Mouse (Mus musculus) hindbrain, embryonic 15.5 days (tissue): ENCODE results near the gene AI597479. TPM values are rescaled to one million over a fixed set of nuclear protein-coding genes. Genes with fewer than 3 reads are reported as not detected.
A peak's percentile ranks its signal among the peaks of the same experiment; 100 is the strongest.

ENCODE experiments used
- ATAC-seq: fragments of 200-750 bp; cut with Nextera tagmentation; 2 replicates; pipeline ENCODE4 v1.8.0; 2017; ENCODE audit warnings: low read depth, moderate number of reproducible peaks, moderate TSS enrichment; ENCODE audit not compliant: low FRiP score
- H3K27ac ChIP-seq: fragments of 300-500 bp; sonication (generic); replicated peaks from 2 replicates; pipeline ENCODE4 v1.5.1; 2015; ENCODE audit warnings: mild to moderate bottlenecking, inconsistent platforms
- H3K27me3 ChIP-seq: fragments of 300-500 bp; sonication (generic); 2 replicates; pipeline ENCODE4 v1.6.1; 2015; ENCODE audit warnings: control low read depth, inconsistent platforms
- H3K36me3 ChIP-seq: fragments of 300-500 bp; sonication (generic); 2 replicates; pipeline ENCODE4 v1.6.1; 2015; ENCODE audit warnings: control low read depth, inconsistent platforms
- H3K4me1 ChIP-seq: fragments of 300-500 bp; sonication (generic); replicated peaks from 2 replicates; pipeline ENCODE4 v1.6.1; 2015; ENCODE audit warnings: control low read depth, inconsistent platforms
- H3K4me2 ChIP-seq: fragments of 300-500 bp; sonication (generic); 2 replicates; pipeline ENCODE4 v1.6.1; 2015; ENCODE audit warnings: moderate library complexity, mild to moderate bottlenecking, inconsistent platforms
- H3K4me3 ChIP-seq: fragments of 300-500 bp; sonication (generic); 2 replicates; pipeline ENCODE4 v1.5.1; 2015; ENCODE audit warnings: mild to moderate bottlenecking, inconsistent platforms
- H3K9ac ChIP-seq: fragments of 300-500 bp; sonication (generic); 2 replicates; pipeline ENCODE4 v1.6.1; 2015; ENCODE audit warnings: inconsistent platforms
- H3K9me3 ChIP-seq: fragments of 300-500 bp; sonication (generic); 2 replicates; pipeline ENCODE4 v1.6.1; 2016; ENCODE audit warnings: control low read depth, inconsistent platforms
- WGBS: fragments of 180-500 bp; shearing (Covaris S2); methylation state at CpG from one replicate; pipeline ENCODE4 v1.1.7; 2015; 5-methylcytosine and 5-hydroxymethylcytosine counted together
- polyA plus RNA-seq: library from polyadenylated mRNA; unstranded; fragments of >200 nt; fragmentation: Nextera tagmentation; extraction: Ambion mirVana; gene quantifications from 2 replicates; pipeline ENCODE4 v1.2.1, GENCODE M21; 2015

Gene AI597479
- polyA plus RNA-seq, 1 experiment from 2014 or later = 42.5 TPM

GRCm38 (mm10) chr1:43144338-43144906 is 45.9 kb downstream of the AI597479 start:
- Histone ChIP-seq H3K4me2 (no peak overlapping the region), H3K9ac (no peak overlapping the region), H3K9me3 (no peaks in the 10 kb centered on the region), H3K27ac (no peak overlapping the region), H3K4me1 (no peaks in the 10 kb centered on the region), H3K4me3 (no peak overlapping the region), H3K27me3 (no peaks in the 10 kb centered on the region), H3K36me3 (no peaks in the 10 kb centered on the region)
- ATAC-seq = no peak
- WGBS = 92% methylated on average over 8 of the region's 8 CpGs

- Histone ChIP-seq H3K27ac (no peak overlapping the region), H3K4me3 (no peak overlapping the region), H3K36me3 (no peaks in the 10 kb centered on the region), H3K27me3 (no peaks in the 10 kb centered on the region), H3K9me3 (no peaks in the 10 kb centered on the region), H3K4me1 (no peaks in the 10 kb centered on the region), H3K4me2 (no peak overlapping the region), H3K9ac (no peak overlapping the region)
- ATAC-seq = no peak
- 89% methylated on average over 6 of the region's 6 CpGs for WGBS
Measured at GRCm38 (mm10) chr1:43145388-43145787, 46.9 kb downstream of the AI597479 start.

DNA sequence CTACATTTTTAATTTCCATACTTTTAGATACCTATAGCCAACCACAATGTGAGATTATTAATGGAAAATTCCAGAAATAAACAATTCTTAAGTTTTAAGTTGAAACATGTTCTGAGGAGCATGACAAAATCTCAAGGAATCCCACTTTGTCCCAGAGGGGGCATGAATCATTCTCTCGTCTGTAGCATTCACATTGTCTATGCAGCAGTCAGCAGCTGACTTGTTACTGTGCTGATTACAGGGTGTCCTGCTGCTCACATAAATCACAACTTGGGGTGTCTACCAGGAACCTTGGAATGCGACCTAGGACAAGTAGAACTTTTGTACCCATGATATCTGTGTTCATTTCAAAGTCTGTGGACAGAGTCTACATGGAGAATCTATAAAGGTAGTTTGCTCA is 49.0 kb downstream of the AI597479 start:
- Histone ChIP-seq H3K4me2 (no peak overlapping the region), H3K36me3 (no peaks in the 10 kb centered on the region), H3K27me3 (no peaks in the 10 kb centered on the region), H3K9me3 (no peaks in the 10 kb centered on the region), H3K27ac (no peak overlapping the region), H3K4me3 (no peak overlapping the region), H3K4me1 (no peaks in the 10 kb centered on the region), H3K9ac (no peak overlapping the region)
- no peak for ATAC-seq
- WGBS = 59% methylated on average over 2 of the region's 2 CpGs

DNA sequence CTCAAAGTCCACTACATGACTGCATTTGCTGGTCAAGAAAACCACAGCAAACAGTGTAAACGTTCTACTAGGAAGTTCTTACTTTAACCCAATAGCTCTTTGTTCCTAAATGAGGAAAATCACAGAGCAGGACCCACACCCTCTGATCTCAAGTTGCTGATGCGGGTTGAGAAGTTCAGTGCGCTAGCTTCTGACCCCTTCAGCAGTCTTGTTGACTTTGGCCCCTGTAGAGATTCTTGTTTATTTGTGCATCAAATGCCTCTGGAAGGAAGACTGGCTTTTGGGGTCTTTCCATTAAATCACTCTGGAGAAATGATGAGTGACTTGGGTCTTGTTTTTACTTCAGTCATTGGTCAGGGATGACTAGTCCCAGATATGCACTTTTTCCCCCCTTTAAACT is 51.7 kb downstream of the AI597479 start:
- no peaks in the 10 kb centered on the region for H3K9me3 ChIP-seq
- no peak overlapping the region for H3K4me2 ChIP-seq
- ATAC-seq = no peak
- H3K27ac ChIP-seq = no peak overlapping the region
- H3K36me3 ChIP-seq = no peaks in the 10 kb centered on the region
- no peaks in the 10 kb centered on the region for H3K4me1 ChIP-seq
- 78% methylated on average over 3 of the region's 3 CpGs for WGBS
- H3K27me3 ChIP-seq = no peaks in the 10 kb centered on the region
- H3K4me3 ChIP-seq = no peak overlapping the region
- H3K9ac ChIP-seq = no peak overlapping the region

DNA sequence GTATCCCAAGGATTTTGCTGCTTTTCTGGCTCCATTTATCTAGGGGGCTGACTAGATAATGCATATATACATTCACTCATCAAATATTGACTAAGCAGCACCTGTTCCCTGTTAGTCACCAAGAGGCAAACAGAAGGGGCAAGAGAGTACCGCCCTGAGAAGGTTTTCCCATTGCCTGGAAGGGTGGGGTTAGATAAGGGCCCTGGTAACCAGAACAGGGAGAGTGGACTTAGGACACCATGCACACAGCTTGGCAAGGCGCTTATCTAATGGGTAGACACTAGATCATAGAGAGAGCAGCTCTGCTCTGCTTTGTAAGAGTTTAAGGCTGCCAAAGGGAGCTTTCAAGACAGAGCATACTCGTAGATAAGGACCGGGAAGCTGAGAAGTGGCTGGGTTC is 54.1 kb downstream of the AI597479 start:
- H3K27ac ChIP-seq = no peak overlapping the region
- no peak for ATAC-seq
- 90% methylated on average over 4 of the region's 4 CpGs for WGBS
- no peak overlapping the region for H3K4me2 ChIP-seq
- H3K36me3 ChIP-seq = no peaks in the 10 kb centered on the region
- no peak overlapping the region for H3K9ac ChIP-seq
- H3K4me1 ChIP-seq = no peaks in the 10 kb centered on the region
- no peaks in the 10 kb centered on the region for H3K27me3 ChIP-seq
- H3K4me3 ChIP-seq = no peak overlapping the region
- H3K9me3 ChIP-seq = no peaks in the 10 kb centered on the region

GRCm38 (mm10) chr1:43153538-43153937 is 55.0 kb downstream of the AI597479 start:
- Histone ChIP-seq H3K27ac (no peak overlapping the region), H3K27me3 (no peaks in the 10 kb centered on the region), H3K9me3 (no peaks in the 10 kb centered on the region), H3K4me1 (no peaks in the 10 kb centered on the region), H3K4me3 (no peak overlapping the region), H3K9ac (no peak overlapping the region), H3K36me3 (no peaks in the 10 kb centered on the region), H3K4me2 (no peak overlapping the region)
- 85% methylated on average over 5 of the region's 5 CpGs for WGBS
- ATAC-seq = no peak

DNA sequence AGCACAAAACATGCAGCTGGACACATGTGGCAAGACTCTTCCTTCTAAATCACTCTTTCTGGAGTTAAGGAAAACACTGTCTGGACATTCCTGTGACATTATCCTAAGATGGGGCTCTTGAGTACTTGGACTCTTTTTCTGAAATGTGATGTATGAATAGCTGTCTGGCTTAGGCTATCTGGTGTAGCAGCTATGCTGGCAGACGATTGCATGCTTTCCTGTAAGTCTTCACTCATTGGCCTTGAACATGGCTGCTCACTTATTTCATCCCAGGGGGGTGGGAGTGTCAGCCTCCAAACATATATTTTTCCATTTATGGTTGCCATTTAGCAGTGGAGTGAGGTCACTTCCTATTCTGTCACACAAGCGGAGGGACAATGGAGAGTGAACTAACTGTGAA is 56.0 kb downstream of the AI597479 start:
- no peaks in the 10 kb centered on the region for H3K9me3 ChIP-seq
- WGBS = 69% methylated on average over 2 of the region's 2 CpGs
- H3K4me2 ChIP-seq = no peak overlapping the region
- no peaks in the 10 kb centered on the region for H3K27me3 ChIP-seq
- no peaks in the 10 kb centered on the region for H3K36me3 ChIP-seq
- no peak for ATAC-seq
- H3K4me1 ChIP-seq = no peaks in the 10 kb centered on the region
- no peak overlapping the region for H3K27ac ChIP-seq
- H3K4me3 ChIP-seq = no peak overlapping the region
- H3K9ac ChIP-seq = no peak overlapping the region

GRCm38 (mm10) chr1:43157907-43158306 is 59.4 kb downstream of the AI597479 start:
- Histone ChIP-seq H3K27ac (no peak overlapping the region), H3K4me1 (peaks cover 7% of the 10 kb centered on the region; the same call in 1 of the 2 replicates), H3K36me3 (no peaks in the 10 kb centered on the region), H3K4me2 (no peak overlapping the region), H3K4me3 (no peak overlapping the region), H3K27me3 (no peaks in the 10 kb centered on the region), H3K9ac (no peak overlapping the region), H3K9me3 (no peaks in the 10 kb centered on the region)
- no peak for ATAC-seq
- WGBS = 86% methylated on average over 2 of the region's 2 CpGs

GRCm38 (mm10) chr1:43159429-43159828 is 60.9 kb downstream of the AI597479 start:
- H3K9me3 ChIP-seq = no peaks in the 10 kb centered on the region

DNA sequence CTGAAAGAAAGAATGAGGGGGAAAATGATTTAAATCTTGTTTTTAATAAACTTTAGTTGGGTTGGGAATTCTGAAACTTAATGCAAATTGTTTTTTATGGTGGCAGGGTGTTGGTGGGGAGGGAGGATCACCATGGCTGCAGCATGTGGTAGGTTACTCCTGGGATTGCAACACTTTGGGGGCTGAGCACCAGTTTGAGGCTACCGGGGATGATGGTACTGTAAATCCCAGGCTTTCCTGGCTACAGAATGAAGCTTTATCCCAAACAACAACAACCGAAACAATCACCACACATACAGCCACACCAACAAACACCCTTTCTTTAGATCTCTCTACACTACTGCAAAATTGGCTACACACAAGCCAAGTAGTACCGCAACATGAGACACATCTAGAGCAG is 63.9 kb downstream of the AI597479 start:
- no peaks in the 10 kb centered on the region for H3K36me3 ChIP-seq
- H3K4me1 ChIP-seq = peaks cover 15% of the 10 kb centered on the region
- H3K27me3 ChIP-seq = no peaks in the 10 kb centered on the region
- no peak overlapping the region for H3K27ac ChIP-seq
- WGBS = 84% methylated on average over 3 of the region's 3 CpGs
- ATAC-seq = no peak
- peak overlapping the region; percentile 84 for H3K4me2 ChIP-seq
- H3K4me3 ChIP-seq = peak overlapping the region; percentile 89
- H3K9ac ChIP-seq = no peak overlapping the region
- no peaks in the 10 kb centered on the region for H3K9me3 ChIP-seq

More at GRCm38 (mm10) chr1:43159429-43159828, 60.9 kb downstream of the AI597479 start:
- H3K9ac ChIP-seq = no peak overlapping the region
- no peak overlapping the region for H3K4me3 ChIP-seq
- no peaks in the 10 kb centered on the region for H3K36me3 ChIP-seq
- H3K4me1 ChIP-seq = peaks cover 15% of the 10 kb centered on the region
- no peak for ATAC-seq
- H3K27ac ChIP-seq = no peak overlapping the region
- H3K4me2 ChIP-seq = no peak overlapping the region
- 66% methylated on average over 4 of the region's 4 CpGs for WGBS
- no peaks in the 10 kb centered on the region for H3K27me3 ChIP-seq

DNA sequence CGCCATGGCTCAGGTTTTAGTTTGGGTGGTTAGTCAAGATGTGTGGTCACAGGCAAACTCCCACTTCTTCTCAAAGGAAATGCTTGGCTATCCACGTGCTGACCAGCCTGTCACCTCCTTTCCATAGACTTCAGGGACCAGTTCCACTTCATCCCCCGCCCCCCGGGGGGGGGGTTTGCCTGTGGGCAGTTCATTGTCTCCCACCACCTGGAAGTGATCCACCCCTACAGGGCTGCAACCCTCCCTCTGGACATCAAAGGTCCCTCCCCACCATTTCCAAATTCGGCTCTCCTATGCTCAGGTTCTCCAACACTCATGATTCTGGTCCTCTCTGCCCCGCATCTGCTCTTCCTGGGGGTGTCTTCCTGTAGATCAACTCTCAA is 64.6 kb downstream of the AI597479 start:
- WGBS = 4% methylated on average over 6 of the region's 6 CpGs
- Histone ChIP-seq H3K4me3 (peak overlapping the region; percentile 89), H3K27ac (peak overlapping the region; percentile 79), H3K9ac (peak overlapping the region; percentile 87), H3K36me3 (no peaks in the 10 kb centered on the region), H3K27me3 (no peaks in the 10 kb centered on the region), H3K9me3 (no peaks in the 10 kb centered on the region), H3K4me2 (peak overlapping the region; percentile 84), H3K4me1 (peaks cover 15% of the 10 kb centered on the region)
- ATAC-seq = peak; percentile 60

DNA sequence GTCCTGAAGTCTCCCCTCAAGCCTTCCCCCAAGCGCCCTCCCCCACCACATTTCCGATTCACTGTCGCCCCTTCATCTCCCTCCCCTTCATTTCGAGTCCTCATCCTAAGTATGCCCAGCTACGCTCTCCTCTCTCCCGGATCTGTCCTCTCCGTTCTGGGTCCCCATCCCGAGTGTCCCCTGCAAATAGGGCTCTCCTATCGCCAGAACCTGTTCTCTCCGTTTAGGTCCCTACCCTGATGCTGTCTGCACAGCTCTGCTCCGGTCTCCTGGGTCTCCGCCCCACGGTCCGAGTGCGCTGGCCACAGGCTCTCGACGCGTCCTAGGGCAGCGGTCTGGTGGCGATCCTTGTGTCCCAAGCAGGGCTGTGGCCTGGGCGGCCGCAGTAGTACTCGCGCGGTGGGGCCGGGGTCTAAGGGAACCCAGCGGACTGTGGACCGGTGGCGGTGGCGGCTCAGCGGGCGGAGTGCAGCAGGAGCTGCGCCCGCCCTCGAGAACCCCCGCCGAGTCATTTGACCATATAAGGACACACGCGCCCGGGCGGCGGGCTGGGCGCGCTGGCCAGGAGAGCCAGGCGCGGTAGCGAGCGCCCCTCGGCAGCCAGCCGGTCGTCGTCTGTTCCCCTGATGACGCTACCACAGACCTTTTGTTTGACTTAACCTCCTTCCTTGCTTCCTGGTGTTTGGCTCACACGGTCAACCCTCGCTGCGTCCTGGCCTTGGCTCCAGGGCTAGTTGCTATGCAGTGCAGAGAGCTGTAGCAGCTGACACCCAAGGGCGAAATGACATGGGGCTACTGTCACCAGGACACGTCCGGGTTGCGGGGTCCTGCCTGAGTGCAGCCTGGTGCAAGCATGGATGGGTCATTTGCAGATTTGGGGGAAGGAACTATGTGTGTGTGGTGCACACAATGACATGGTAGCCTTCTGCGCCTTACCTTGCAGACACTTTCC is 65.2 kb downstream of the AI597479 start:
- no peaks in the 10 kb centered on the region for H3K27me3 ChIP-seq
- no peaks in the 10 kb centered on the region for H3K9me3 ChIP-seq
- peak; percentile 94 for ATAC-seq
- no peaks in the 10 kb centered on the region for H3K36me3 ChIP-seq
- H3K9ac ChIP-seq = peak overlapping the region; percentile 87
- WGBS = 4% methylated on average over 61 of the region's 61 CpGs
- H3K27ac ChIP-seq = peak overlapping the region; percentile 79
- peak overlapping the region; percentile 89 for H3K4me3 ChIP-seq
- H3K4me2 ChIP-seq = peak overlapping the region; percentile 84
- peaks cover 15% of the 10 kb centered on the region for H3K4me1 ChIP-seq
